Mouse (Mus musculus): ENCODE data around the gene Arl1. TPM values are rescaled to one million over a fixed set of nuclear protein-coding genes. Genes with fewer than 3 reads are reported as not detected.
A peak's percentile ranks its signal among the peaks of the same experiment; 100 is the strongest.
"Not testable (repeated sequence)": the region's sequence is repeated elsewhere in the genome, so short reads cannot be mapped to it uniquely, and the experiment has no call there.

Arl1 gene
- polyA plus RNA-seq, 1 experiment = 69.5 TPM

- H3K27me3 ChIP-seq (ENCODE audit: control insufficient read depth, insufficient read depth, insufficient read length) = no peaks in the 10 kb centered on the region
- no peak overlapping the region for H3ac ChIP-seq (ENCODE audit: control insufficient read depth, insufficient read length)
- no peak for TF ChIP-seq E2F4 (IDR thresholded peaks at IDR 0.05; ENCODE audit: insufficient read depth)
- no peak for TF ChIP-seq MYOD1 (IDR thresholded peaks at IDR 0.05; ENCODE audit: control insufficient read depth in 1 of 3, insufficient read length in 2 of 3, low read depth in 2 of 3)
- TF ChIP-seq REST (IDR thresholded peaks at IDR 0.05; ENCODE audit: insufficient read depth, insufficient read length) = no peak
- TF ChIP-seq CEBPB (IDR thresholded peaks at IDR 0.05; ENCODE audit: insufficient read depth, poor library complexity, severe bottlenecking) = no peak
- no peak for TF ChIP-seq SRF (IDR thresholded peaks at IDR 0.05; ENCODE audit: control insufficient read depth, insufficient read length, low read depth)
- no peak for TF ChIP-seq POLR2A (IDR thresholded peaks at IDR 0.05; ENCODE audit: insufficient read length, low read depth)
- no peak for TF ChIP-seq MYOG (IDR thresholded peaks at IDR 0.05; ENCODE audit: control insufficient read depth in 1 of 3, insufficient read depth in 1 of 3, insufficient read length in 2 of 3, low read depth in 2 of 3)
- no peak for TF ChIP-seq TCF3 (IDR thresholded peaks at IDR 0.05; ENCODE audit: insufficient read length, low read depth)
- H3K4me3 ChIP-seq = no peak overlapping the region
- peaks cover 46% of the 10 kb centered on the region for H3K36me3 ChIP-seq (ENCODE audit: control insufficient read depth, insufficient read depth)
- no peak overlapping the region for H3K4me2 ChIP-seq (ENCODE audit: low read depth)
- H3K79me2 ChIP-seq (ENCODE audit: control insufficient read depth, insufficient read depth) = no peaks in the 10 kb centered on the region
These were observed 10.8 kb downstream of the Arl1 start for GRCm38 (mm10) chr10:88741426-88741825.

- Histone ChIP-seq H3K4me2 (ENCODE audit: low read depth) (no peak overlapping the region), H3K4me3 (no peak overlapping the region), H3K79me2 (ENCODE audit: control insufficient read depth, insufficient read depth) (no peaks in the 10 kb centered on the region), H3K27me3 (ENCODE audit: control insufficient read depth, insufficient read depth, insufficient read length) (no peaks in the 10 kb centered on the region), H3ac (ENCODE audit: control insufficient read depth, insufficient read length) (no peak overlapping the region), H3K36me3 (ENCODE audit: control insufficient read depth, insufficient read depth) (peaks cover 55% of the 10 kb centered on the region)
- no peak for TF ChIP-seq POLR2A (IDR thresholded peaks at IDR 0.05; ENCODE audit: insufficient read length, low read depth)
- TF ChIP-seq REST (IDR thresholded peaks at IDR 0.05; ENCODE audit: insufficient read depth, insufficient read length) = no peak
- no peak for TF ChIP-seq SRF (IDR thresholded peaks at IDR 0.05; ENCODE audit: control insufficient read depth, insufficient read length, low read depth)
These were observed 31.0 kb downstream of the Arl1 start for GRCm38 (mm10) chr10:88761524-88762212.

GRCm38 (mm10) chr10:88765431-88766142 lies 34.9 kb downstream of the Arl1 start:
- H3K4me2 ChIP-seq (ENCODE audit: low read depth) = no peak overlapping the region
- no peak overlapping the region for H3K4me3 ChIP-seq
- no peak for TF ChIP-seq MYOD1 (IDR thresholded peaks at IDR 0.05; ENCODE audit: control insufficient read depth in 1 of 3, insufficient read length in 2 of 3, low read depth in 2 of 3)
- TF ChIP-seq MAX (IDR thresholded peaks at IDR 0.05; ENCODE audit: low read depth) = no peak
- no peak for TF ChIP-seq E2F4 (IDR thresholded peaks at IDR 0.05; ENCODE audit: insufficient read depth)
- no peak for TF ChIP-seq SRF (IDR thresholded peaks at IDR 0.05; ENCODE audit: control insufficient read depth, insufficient read length, low read depth)
- TF ChIP-seq TCF3 (IDR thresholded peaks at IDR 0.05; ENCODE audit: insufficient read length, low read depth) = no peak
- TF ChIP-seq POLR2A (IDR thresholded peaks at IDR 0.05; ENCODE audit: insufficient read length, low read depth) = no peak
- no peak for TF ChIP-seq USF1 (IDR thresholded peaks at IDR 0.05; ENCODE audit: low read depth)
- no peak for TF ChIP-seq REST (IDR thresholded peaks at IDR 0.05; ENCODE audit: insufficient read depth, insufficient read length)
- no peak for TF ChIP-seq MYOG (IDR thresholded peaks at IDR 0.05; ENCODE audit: control insufficient read depth in 1 of 3, insufficient read depth in 1 of 3, insufficient read length in 2 of 3, low read depth in 2 of 3)
- H3ac ChIP-seq (ENCODE audit: control insufficient read depth, insufficient read length) = no peak overlapping the region
- H3K79me2 ChIP-seq (ENCODE audit: control insufficient read depth, insufficient read depth) = no peaks in the 10 kb centered on the region
- H3K27me3 ChIP-seq (ENCODE audit: control insufficient read depth, insufficient read depth, insufficient read length) = no peaks in the 10 kb centered on the region
- H3K36me3 ChIP-seq (ENCODE audit: control insufficient read depth, insufficient read depth) = peaks cover 48% of the 10 kb centered on the region

GRCm38 (mm10) chr10:88768961-88769360 lies 38.3 kb downstream of the Arl1 start:
- no peaks in the 10 kb centered on the region for H3K79me2 ChIP-seq (ENCODE audit: control insufficient read depth, insufficient read depth)
- H3K36me3 ChIP-seq (ENCODE audit: control insufficient read depth, insufficient read depth) = peaks cover 35% of the 10 kb centered on the region
- no peak overlapping the region for H3K4me2 ChIP-seq (ENCODE audit: low read depth)
- TF ChIP-seq TCF3 (IDR thresholded peaks at IDR 0.05; ENCODE audit: insufficient read length, low read depth) = no peak
- no peak for TF ChIP-seq CEBPB (IDR thresholded peaks at IDR 0.05; ENCODE audit: insufficient read depth, poor library complexity, severe bottlenecking)
- no peak for TF ChIP-seq USF1 (IDR thresholded peaks at IDR 0.05; ENCODE audit: low read depth)
- no peak overlapping the region for H3ac ChIP-seq (ENCODE audit: control insufficient read depth, insufficient read length)
- H3K4me3 ChIP-seq = no peak overlapping the region
- H3K27me3 ChIP-seq (ENCODE audit: control insufficient read depth, insufficient read depth, insufficient read length) = no peaks in the 10 kb centered on the region

GRCm38 (mm10) chr10:88769676-88770075 lies 39.0 kb downstream of the Arl1 start:
- TF ChIP-seq MYOG (IDR thresholded peaks at IDR 0.05; ENCODE audit: control insufficient read depth in 1 of 3, insufficient read depth in 1 of 3, insufficient read length in 2 of 3, low read depth in 2 of 3) (no peak), MYOD1 (IDR thresholded peaks at IDR 0.05; ENCODE audit: control insufficient read depth in 1 of 3, insufficient read length in 2 of 3, low read depth in 2 of 3) (no peak), USF1 (IDR thresholded peaks at IDR 0.05; ENCODE audit: low read depth) (no peak), MAX (IDR thresholded peaks at IDR 0.05; ENCODE audit: low read depth) (no peak), POLR2A (IDR thresholded peaks at IDR 0.05; ENCODE audit: insufficient read length, low read depth) (no peak), SRF (IDR thresholded peaks at IDR 0.05; ENCODE audit: control insufficient read depth, insufficient read length, low read depth) (no peak), CEBPB (IDR thresholded peaks at IDR 0.05; ENCODE audit: insufficient read depth, poor library complexity, severe bottlenecking) (no peak), REST (IDR thresholded peaks at IDR 0.05; ENCODE audit: insufficient read depth, insufficient read length) (no peak), TCF3 (IDR thresholded peaks at IDR 0.05; ENCODE audit: insufficient read length, low read depth) (no peak), E2F4 (IDR thresholded peaks at IDR 0.05; ENCODE audit: insufficient read depth) (no peak), TCF12 (IDR thresholded peaks at IDR 0.05; ENCODE audit: insufficient read depth, poor library complexity, severe bottlenecking) (no peak), POLR2AphosphoS2 (IDR thresholded peaks at IDR 0.05; ENCODE audit: insufficient read length, low read depth) (no peak)
- no peak overlapping the region for H3K4me3 ChIP-seq

GRCm38 (mm10) chr10:88772965-88773364 lies 42.3 kb downstream of the Arl1 start:
- H3K27me3 ChIP-seq (ENCODE audit: control insufficient read depth, insufficient read depth, insufficient read length); H3ac ChIP-seq (ENCODE audit: control insufficient read depth, insufficient read length); H3K79me2 ChIP-seq (ENCODE audit: control insufficient read depth, insufficient read depth); H3K4me3 ChIP-seq: not testable (repeated sequence)
- Histone ChIP-seq H3K4me2 (ENCODE audit: low read depth) (peak overlapping the region; percentile 45), H3K36me3 (ENCODE audit: control insufficient read depth, insufficient read depth) (peaks cover 41% of the 10 kb centered on the region)

More at GRCm38 (mm10) chr10:88769676-88770075, 39.0 kb downstream of the Arl1 start:
- Histone ChIP-seq H3K36me3 (ENCODE audit: control insufficient read depth, insufficient read depth) (peaks cover 33% of the 10 kb centered on the region), H3K79me2 (ENCODE audit: control insufficient read depth, insufficient read depth) (no peaks in the 10 kb centered on the region), H3K4me2 (ENCODE audit: low read depth) (no peak overlapping the region), H3ac (ENCODE audit: control insufficient read depth, insufficient read length) (no peak overlapping the region), H3K27me3 (ENCODE audit: control insufficient read depth, insufficient read depth, insufficient read length) (no peaks in the 10 kb centered on the region)

Measured in myocyte (in vitro differentiated cells).